Mouse (Mus musculus) testis, adult 2 months (tissue): ENCODE measurements around the gene Mlh3.

Experiments used
- CTCF ChIP-seq: fragments of 200-500 bp; IDR thresholded peaks from 2 replicates; pipeline ENCODE4 v1.5.1; 2012; ENCODE audit warnings: low read depth, mild to moderate bottlenecking, inconsistent platforms, low read length, moderate library complexity; ENCODE audit not compliant: control insufficient read depth, insufficient read depth, insufficient replicate concordance
- POLR2A ChIP-seq: fragments of 200-500 bp; IDR thresholded peaks from 2 replicates; pipeline ENCODE4 v1.6.1; 2012; ENCODE audit warnings: low read depth, mild to moderate bottlenecking, inconsistent platforms, low read length, moderate library complexity; ENCODE audit not compliant: control insufficient read depth

- TF ChIP-seq POLR2A (no peak), CTCF (no peak)
These were observed 5.9 kb upstream of the Mlh3 start for GRCm38 (mm10) chr12:85276273-85276672.
